Mouse (Mus musculus) left cerebral cortex, postnatal 10 days (tissue): ENCODE measurements around the gene Cacna2d1. TPM values are rescaled to one million over a fixed set of nuclear protein-coding genes. Genes with fewer than 3 reads are reported as not detected.
A peak's percentile ranks its signal among the peaks of the same experiment; 100 is the strongest.

Experiments used
- DNase-seq, 2 experiments: peaks; one replicate each; pipeline ENCODE4 v3.0.0; 2021 to 2022; ENCODE audit warnings: low spot score in 2 of 2, mixed read lengths in 1 of 2; ENCODE audit errors: extremely low spot score in 1 of 2
- intact Hi-C: fragments of 180-260 bp; cut with DNase I; formaldehyde crosslinking; loops from one replicate; pipeline ENCODE4 v1.15.1; 2025
- total RNA-seq, 2 experiments: library from RNA; stranded (reverse); gene quantifications; 2 replicates each; pipeline ENCODE4 v1.2.3; 2021

The Cacna2d1 gene
- total RNA-seq, 2 experiments from 2014 or later: 204 to 207 TPM

- intact Hi-C loops: no loop called here
- DNase-seq: no peak
Observed at GRCm38 (mm10) chr5:16033569-16033968, 99.1 kb downstream of the Cacna2d1 start.

GRCm38 (mm10) chr5:16035259-16035658 is 100.8 kb downstream of the Cacna2d1 start:
- intact Hi-C loops: no loop called here
- no peak for DNase-seq

- intact Hi-C loops: no loop called here
- DNase-seq: no peak
Observed at GRCm38 (mm10) chr5:16045147-16045878, 110.8 kb downstream of the Cacna2d1 start.

GRCm38 (mm10) chr5:16047452-16048191 is 113.1 kb downstream of the Cacna2d1 start:
- intact Hi-C loops: no loop called here
- no peak for DNase-seq

GRCm38 (mm10) chr5:16056795-16057194 is 122.3 kb downstream of the Cacna2d1 start:
- no peak for DNase-seq

GRCm38 (mm10) chr5:16062773-16063172 is 128.3 kb downstream of the Cacna2d1 start:
- no peak for DNase-seq
- intact Hi-C loops: no loop called here

More at GRCm38 (mm10) chr5:16056795-16057194, 122.3 kb downstream of the Cacna2d1 start:
- intact Hi-C loops: no loop called here

GRCm38 (mm10) chr5:16063273-16063672 is 128.8 kb downstream of the Cacna2d1 start:
- DNase-seq: no peak
- intact Hi-C loops: no loop called here

- intact Hi-C loops: no loop called here
- DNase-seq: no peak
Observed at GRCm38 (mm10) chr5:16063949-16064348, 129.5 kb downstream of the Cacna2d1 start.

GRCm38 (mm10) chr5:16065816-16066215 is 131.3 kb downstream of the Cacna2d1 start:
- DNase-seq: no peak
- intact Hi-C loops: no loop called here

- intact Hi-C loops: no loop called here
- DNase-seq: no peak
Observed at GRCm38 (mm10) chr5:16082253-16082652, 147.8 kb downstream of the Cacna2d1 start.

GRCm38 (mm10) chr5:16086979-16087902 is 152.8 kb downstream of the Cacna2d1 start:
- intact Hi-C loops: no loop called here
- no peak for DNase-seq

- no peak for DNase-seq
- intact Hi-C loops: no loop called here
Observed at GRCm38 (mm10) chr5:16087995-16088394, 153.5 kb downstream of the Cacna2d1 start.

GRCm38 (mm10) chr5:16092540-16092939 is 158.0 kb downstream of the Cacna2d1 start:
- intact Hi-C loops: no loop called here

GRCm38 (mm10) chr5:16093071-16093693 is 158.7 kb downstream of the Cacna2d1 start:
- intact Hi-C loops: no loop called here
- DNase-seq: peak in 1 of 2 experiments; percentile 38

More at GRCm38 (mm10) chr5:16092540-16092939, 158.0 kb downstream of the Cacna2d1 start:
- DNase-seq: no peak

GRCm38 (mm10) chr5:16095345-16095744 is 160.9 kb downstream of the Cacna2d1 start:
- intact Hi-C loops: no loop called here
- DNase-seq: no peak

- no peak for DNase-seq
- intact Hi-C loops: no loop called here
Observed at GRCm38 (mm10) chr5:16098766-16099165, 164.3 kb downstream of the Cacna2d1 start.

- intact Hi-C loops: no loop called here
- no peak for DNase-seq
Observed at GRCm38 (mm10) chr5:16101820-16102219, 167.3 kb downstream of the Cacna2d1 start.

GRCm38 (mm10) chr5:16105701-16106100 is 171.2 kb downstream of the Cacna2d1 start:
- intact Hi-C loops: no loop called here
- DNase-seq: no peak

- intact Hi-C loops: no loop called here
- DNase-seq: no peak
Observed at GRCm38 (mm10) chr5:16110643-16111042, 176.2 kb downstream of the Cacna2d1 start.
